Mouse (Mus musculus): ENCODE results near the gene Cmtm5. TPM values are rescaled to one million over a fixed set of nuclear protein-coding genes. Genes with fewer than 3 reads are reported as not detected.
"Not testable (repeated sequence)": the region's sequence is repeated elsewhere in the genome, so short reads cannot be mapped to it uniquely, and the experiment has no call there.

The Cmtm5 gene
- polyA plus RNA-seq, 1 experiment from 2014 or later, result 1.5 TPM

DNA sequence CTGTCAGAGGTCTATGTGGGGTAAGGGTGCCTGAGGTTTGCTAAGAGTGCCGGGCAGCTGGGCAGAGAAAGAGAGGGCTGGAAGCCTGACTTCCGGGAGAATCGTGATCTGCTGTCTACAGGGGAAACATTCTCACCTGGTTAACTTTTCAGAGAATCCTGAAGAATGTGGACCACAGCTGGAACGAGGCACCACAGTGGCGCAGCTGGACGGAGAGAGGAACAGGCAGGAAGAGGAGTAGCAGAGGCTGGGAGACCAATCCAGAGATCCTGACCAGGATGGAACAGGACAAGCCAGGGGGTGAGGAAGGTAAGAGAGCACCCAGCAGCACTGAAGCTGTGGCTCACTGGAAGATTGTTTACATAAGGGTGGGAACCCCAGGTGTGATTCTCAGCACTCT, 29.6 kb downstream of the Cmtm5 start:
- H3K4me2 ChIP-seq (replicated peaks; ENCODE audit: low read depth, low read length), result no peak overlapping the region
- H3K27me3 ChIP-seq (ENCODE audit: insufficient read depth, low read length), result no peaks in the 10 kb centered on the region
- no peaks in the 10 kb centered on the region for H3K4me1 ChIP-seq (ENCODE audit: insufficient read depth, low read length)
- H3K27ac ChIP-seq (ENCODE audit: low read length), result no peak overlapping the region
- no peak for ATAC-seq (ENCODE audit: low FRiP score, low TSS enrichment)
- 66% methylated on average over 6 of the region's 6 CpGs for WGBS
- no peak overlapping the region for H3K9ac ChIP-seq (replicated peaks; ENCODE audit: low read length)
- no peaks in the 10 kb centered on the region for H3K36me3 ChIP-seq (ENCODE audit: insufficient read depth, low read length)
- no peaks in the 10 kb centered on the region for H3K9me3 ChIP-seq (ENCODE audit: low read length)
- H3K4me3 ChIP-seq (ENCODE audit: low read length), result no peak overlapping the region

DNA sequence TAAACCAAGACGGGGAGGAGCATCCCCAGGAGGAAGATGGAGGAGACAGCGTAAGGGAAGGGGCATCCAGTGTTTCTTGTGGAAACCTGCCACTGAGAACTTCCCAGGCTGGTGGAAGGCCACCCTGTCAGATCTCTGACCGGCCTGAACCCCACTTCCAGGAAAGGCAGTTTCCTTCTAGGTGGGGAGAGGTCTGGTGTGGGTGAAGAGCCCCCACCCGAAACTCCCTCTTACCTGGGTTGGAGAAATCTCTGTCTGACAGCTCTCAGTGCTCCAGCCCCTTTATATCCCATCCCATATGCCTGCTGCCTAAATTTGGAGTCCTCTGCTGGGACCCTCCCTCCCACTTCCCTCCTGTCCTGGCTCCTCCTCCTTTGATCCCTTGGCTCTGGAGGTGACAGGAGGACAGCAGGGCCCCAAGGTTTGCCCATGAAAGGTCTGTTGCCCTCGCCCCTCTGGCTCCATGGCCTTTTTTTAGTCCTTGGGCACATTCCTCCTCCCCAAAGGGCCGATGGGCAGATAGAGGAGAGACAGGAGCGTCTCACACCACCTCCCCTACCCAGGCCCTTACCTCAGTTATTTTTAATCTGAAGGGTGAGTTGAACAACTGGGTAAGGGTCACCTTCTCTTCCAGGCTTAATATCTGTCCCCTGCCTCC, 30.4 kb downstream of the Cmtm5 start, which contains the start of gene Myh6:
TSS of gene Myh6 (minus strand) at position 608 of the 658 bp plus-strand sequence.
- Histone ChIP-seq H3K36me3 (ENCODE audit: insufficient read depth, low read length) (no peaks in the 10 kb centered on the region), H3K27ac (ENCODE audit: low read length) (no peak within 1 kb of the TSS), H3K4me3 (ENCODE audit: low read length) (no peak within 1 kb of the TSS), H3K9me3 (ENCODE audit: low read length) (no peaks in the 10 kb centered on the region), H3K4me2 (replicated peaks; ENCODE audit: low read depth, low read length) (no peak within 1 kb of the TSS), H3K4me1 (ENCODE audit: insufficient read depth, low read length) (no peaks in the 10 kb centered on the region), H3K9ac (replicated peaks; ENCODE audit: low read length) (no peak within 1 kb of the TSS), H3K27me3 (ENCODE audit: insufficient read depth, low read length) (no peaks in the 10 kb centered on the region)
- no peak for ATAC-seq (ENCODE audit: low FRiP score, low TSS enrichment)
- 63% methylated on average over 7 of the region's 7 CpGs for WGBS

DNA sequence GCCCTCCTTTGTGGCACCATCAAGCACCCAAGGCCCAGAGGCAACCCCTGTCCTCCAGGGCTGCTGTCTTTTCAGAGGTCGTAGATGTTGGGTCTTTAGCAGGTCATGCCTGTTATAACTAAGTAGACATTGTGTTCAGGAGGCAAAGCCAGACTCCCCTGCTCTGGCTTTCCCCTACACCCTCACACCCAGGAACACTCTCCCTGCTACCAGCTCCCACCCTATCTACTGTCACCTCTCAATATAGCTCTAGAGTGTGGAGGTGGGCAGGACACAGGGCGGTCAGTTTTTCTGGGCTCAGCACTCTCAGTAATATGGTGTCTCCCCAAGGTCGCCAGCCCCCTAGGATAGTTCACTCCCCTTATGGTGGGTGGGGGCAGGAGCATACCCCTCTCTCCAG, 31.8 kb downstream of the Cmtm5 start:
- Histone ChIP-seq H3K4me3 (ENCODE audit: low read length) (no peak overlapping the region), H3K4me2 (replicated peaks; ENCODE audit: low read depth, low read length) (no peak overlapping the region), H3K4me1 (ENCODE audit: insufficient read depth, low read length) (no peaks in the 10 kb centered on the region), H3K27me3 (ENCODE audit: insufficient read depth, low read length) (no peaks in the 10 kb centered on the region), H3K27ac (ENCODE audit: low read length) (no peak overlapping the region), H3K9ac (replicated peaks; ENCODE audit: low read length) (no peak overlapping the region), H3K9me3 (ENCODE audit: low read length) (no peaks in the 10 kb centered on the region), H3K36me3 (ENCODE audit: insufficient read depth, low read length) (no peaks in the 10 kb centered on the region)
- WGBS, result 90% methylated on average over 3 of the region's 3 CpGs
- no peak for ATAC-seq (ENCODE audit: low FRiP score, low TSS enrichment)

DNA sequence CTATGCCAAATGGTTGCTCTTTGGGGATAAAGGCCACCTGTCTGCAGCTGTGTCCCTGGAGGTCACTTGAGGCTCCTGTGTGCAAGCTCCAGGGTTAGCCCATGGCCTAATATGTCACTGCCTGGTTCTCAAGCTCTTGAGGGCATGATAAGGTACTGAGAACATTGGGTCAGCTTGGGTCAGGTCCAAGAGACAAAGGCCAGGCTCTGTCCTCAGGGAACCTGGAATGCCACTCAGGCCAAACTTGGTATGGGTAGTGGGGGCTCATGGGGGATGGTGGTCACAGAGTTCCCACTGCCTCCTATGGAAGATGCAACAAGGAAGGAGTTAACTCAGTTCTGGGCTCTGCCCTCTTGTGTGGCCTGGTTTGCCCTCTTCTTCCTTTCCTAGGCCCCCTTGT, 32.3 kb downstream of the Cmtm5 start:
- Histone ChIP-seq H3K9me3 (ENCODE audit: low read length) (no peaks in the 10 kb centered on the region), H3K9ac (replicated peaks; ENCODE audit: low read length) (no peak overlapping the region), H3K4me1 (ENCODE audit: insufficient read depth, low read length) (no peaks in the 10 kb centered on the region), H3K4me2 (replicated peaks; ENCODE audit: low read depth, low read length) (no peak overlapping the region), H3K27me3 (ENCODE audit: insufficient read depth, low read length) (no peaks in the 10 kb centered on the region), H3K4me3 (ENCODE audit: low read length) (no peak overlapping the region), H3K36me3 (ENCODE audit: insufficient read depth, low read length) (no peaks in the 10 kb centered on the region), H3K27ac (ENCODE audit: low read length) (no peak overlapping the region)
- no peak for ATAC-seq (ENCODE audit: low FRiP score, low TSS enrichment)

DNA sequence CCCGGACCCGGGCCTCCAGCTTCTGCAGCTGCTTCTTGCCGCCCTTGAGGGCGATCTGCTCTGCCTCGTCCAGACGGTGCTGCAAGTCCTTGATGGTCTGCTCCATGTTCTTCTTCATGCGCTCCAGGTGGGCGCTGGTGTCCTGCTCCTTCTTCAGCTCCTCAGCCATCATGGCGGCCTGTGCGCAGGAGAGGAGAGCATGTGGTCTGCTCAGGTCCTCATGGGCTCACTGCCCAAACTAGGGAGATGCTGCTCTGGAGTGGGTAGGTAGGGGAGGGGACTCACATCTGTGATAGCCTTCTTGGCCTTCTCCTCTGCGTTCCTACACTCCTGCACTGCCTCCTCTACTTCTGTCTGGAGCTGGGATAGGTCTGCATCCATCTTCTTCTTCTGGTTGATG, 36.7 kb downstream of the Cmtm5 start:
- not testable (repeated sequence) for H3K4me1 ChIP-seq (ENCODE audit: insufficient read depth, low read length); H3K9me3 ChIP-seq (ENCODE audit: low read length); ATAC-seq (ENCODE audit: low FRiP score, low TSS enrichment); H3K27ac ChIP-seq (ENCODE audit: low read length); H3K4me3 ChIP-seq (ENCODE audit: low read length); H3K36me3 ChIP-seq (ENCODE audit: insufficient read depth, low read length); H3K27me3 ChIP-seq (ENCODE audit: insufficient read depth, low read length); H3K9ac ChIP-seq (replicated peaks; ENCODE audit: low read length); H3K4me2 ChIP-seq (replicated peaks; ENCODE audit: low read depth, low read length)
- WGBS, result 91% methylated on average over 6 of the region's 11 CpGs

DNA sequence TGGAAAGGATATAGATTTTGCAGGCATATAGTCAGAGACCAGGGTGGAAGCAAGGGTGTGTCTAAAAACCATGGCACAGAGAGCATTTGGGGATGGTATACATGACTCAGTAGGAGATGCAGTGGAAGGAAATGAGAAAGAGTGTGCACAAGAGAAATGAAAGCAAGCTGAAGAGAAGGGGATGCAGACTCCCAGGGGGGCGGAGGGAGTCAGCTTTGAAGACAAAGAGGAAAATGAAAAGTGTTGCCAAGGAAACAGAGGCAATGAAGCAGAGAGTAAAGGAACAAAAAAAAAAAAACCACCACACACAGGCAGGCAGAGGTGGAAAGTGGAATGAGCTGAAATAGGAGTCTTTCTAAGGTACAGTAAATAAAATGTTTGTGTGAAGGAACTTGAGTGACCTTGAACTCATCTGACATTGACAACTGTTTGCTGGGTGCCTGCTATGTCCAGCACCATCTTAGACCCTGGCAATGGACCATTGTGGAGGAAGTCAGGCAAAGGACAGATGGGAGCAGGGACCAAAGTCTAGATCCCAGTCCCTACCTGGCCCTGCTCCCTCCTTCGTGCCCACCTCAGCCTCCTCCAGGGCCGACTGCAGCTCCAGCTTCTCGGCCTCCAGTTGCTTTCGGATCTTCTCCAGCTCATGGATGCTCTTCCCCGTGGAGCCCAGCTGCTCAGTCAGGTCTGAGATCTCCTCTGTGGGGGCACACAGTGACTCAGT, 38.2 kb downstream of the Cmtm5 start:
- H3K9me3 ChIP-seq (ENCODE audit: low read length), result no peaks in the 10 kb centered on the region
- no peak overlapping the region for H3K4me3 ChIP-seq (ENCODE audit: low read length)
- no peak for ATAC-seq (ENCODE audit: low FRiP score, low TSS enrichment)
- 80% methylated on average over 5 of the region's 6 CpGs for WGBS
- H3K27me3 ChIP-seq (ENCODE audit: insufficient read depth, low read length), result no peaks in the 10 kb centered on the region
- no peak overlapping the region for H3K9ac ChIP-seq (replicated peaks; ENCODE audit: low read length)
- no peaks in the 10 kb centered on the region for H3K36me3 ChIP-seq (ENCODE audit: insufficient read depth, low read length)
- no peak overlapping the region for H3K4me2 ChIP-seq (replicated peaks; ENCODE audit: low read depth, low read length)
- H3K27ac ChIP-seq (ENCODE audit: low read length), result no peak overlapping the region
- no peaks in the 10 kb centered on the region for H3K4me1 ChIP-seq (ENCODE audit: insufficient read depth, low read length)

DNA sequence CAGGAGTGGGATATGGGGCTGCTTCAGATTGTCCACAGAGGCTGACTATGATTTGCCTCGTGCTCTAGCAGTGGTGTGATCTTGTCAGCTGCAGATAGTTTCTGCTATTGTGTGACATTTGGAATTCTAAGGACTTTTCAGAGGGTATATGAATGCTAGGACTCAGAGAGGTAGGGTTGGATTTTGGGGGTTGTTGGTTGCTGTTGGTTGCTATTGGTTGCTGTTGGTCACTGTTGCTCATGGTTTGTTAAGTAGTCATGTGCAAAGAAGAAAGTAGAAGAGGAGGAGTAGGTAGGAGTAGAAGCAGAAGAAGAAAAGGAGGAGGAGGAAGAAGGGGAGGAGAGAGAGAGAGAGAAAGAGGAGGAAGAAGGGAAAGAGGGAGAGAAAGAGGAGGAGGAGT, 40.6 kb downstream of the Cmtm5 start, which contains the start of gene Gm17428:
TSS of gene Gm17428 (plus strand) at position 301 of the 400 bp plus-strand sequence.
- H3K36me3 ChIP-seq (ENCODE audit: insufficient read depth, low read length), result no peaks in the 10 kb centered on the region
- H3K9ac ChIP-seq (replicated peaks; ENCODE audit: low read length), result no peak within 1 kb of the TSS
- WGBS, result 80% methylated on average over 1 of the region's 1 CpGs
- no peak for ATAC-seq (ENCODE audit: low FRiP score, low TSS enrichment)
- H3K27ac ChIP-seq (ENCODE audit: low read length), result no peak within 1 kb of the TSS
- H3K9me3 ChIP-seq (ENCODE audit: low read length), result no peaks in the 10 kb centered on the region
- no peaks in the 10 kb centered on the region for H3K27me3 ChIP-seq (ENCODE audit: insufficient read depth, low read length)
- H3K4me2 ChIP-seq (replicated peaks; ENCODE audit: low read depth, low read length), result no peak within 1 kb of the TSS
- no peak within 1 kb of the TSS for H3K4me3 ChIP-seq (ENCODE audit: low read length)
- H3K4me1 ChIP-seq (ENCODE audit: insufficient read depth, low read length), result no peaks in the 10 kb centered on the region

DNA sequence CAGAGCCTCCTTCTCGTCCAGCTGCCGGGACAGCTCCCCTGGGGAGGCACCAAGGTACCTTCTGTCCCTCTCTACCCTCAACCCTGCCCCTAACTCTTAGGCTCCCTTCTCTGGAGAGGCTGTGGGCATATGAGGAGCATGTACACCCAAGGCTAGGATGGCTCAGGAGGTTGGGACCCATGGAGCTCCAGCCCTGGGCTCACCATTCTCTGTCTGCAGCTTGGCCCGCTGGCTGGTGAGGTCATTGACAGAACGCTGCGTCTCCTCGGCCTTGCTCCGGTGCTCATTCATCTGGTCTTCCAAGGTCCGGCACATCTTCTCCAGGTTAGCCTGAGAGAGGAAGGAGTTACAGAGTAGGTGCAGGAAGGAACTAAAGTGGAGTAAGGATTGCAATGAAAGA, 42.6 kb downstream of the Cmtm5 start:
- no peak overlapping the region for H3K4me3 ChIP-seq (ENCODE audit: low read length)
- H3K27me3 ChIP-seq (ENCODE audit: insufficient read depth, low read length), result no peaks in the 10 kb centered on the region
- 78% methylated on average over 8 of the region's 8 CpGs for WGBS
- H3K9me3 ChIP-seq (ENCODE audit: low read length), result no peaks in the 10 kb centered on the region
- H3K4me1 ChIP-seq (ENCODE audit: insufficient read depth, low read length), result no peaks in the 10 kb centered on the region
- no peak for ATAC-seq (ENCODE audit: low FRiP score, low TSS enrichment)
- H3K9ac ChIP-seq (replicated peaks; ENCODE audit: low read length), result no peak overlapping the region
- no peak overlapping the region for H3K27ac ChIP-seq (ENCODE audit: low read length)
- no peaks in the 10 kb centered on the region for H3K36me3 ChIP-seq (ENCODE audit: insufficient read depth, low read length)
- no peak overlapping the region for H3K4me2 ChIP-seq (replicated peaks; ENCODE audit: low read depth, low read length)

DNA sequence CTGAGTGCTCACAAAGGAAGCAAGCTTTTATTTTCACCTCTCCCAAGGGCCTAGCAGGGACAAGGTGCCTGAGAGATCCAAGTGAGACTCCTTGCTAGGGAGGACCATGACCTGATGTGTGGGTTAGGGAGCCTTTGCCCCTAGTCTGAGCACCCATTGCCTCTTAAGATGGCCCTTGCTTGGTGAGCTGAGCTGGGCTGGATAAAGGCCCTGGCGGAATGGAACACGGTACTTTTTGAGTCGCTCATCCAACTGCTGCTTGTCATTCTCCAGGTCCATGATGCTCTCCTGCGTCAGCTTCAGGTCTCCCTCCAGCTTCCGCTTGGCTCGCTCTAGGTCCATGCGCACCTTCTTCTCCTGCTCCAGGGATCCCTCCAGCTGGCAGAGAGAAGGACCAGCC, 45.9 kb downstream of the Cmtm5 start:
- no peak overlapping the region for H3K4me2 ChIP-seq (replicated peaks; ENCODE audit: low read depth, low read length)
- no peak for ATAC-seq (ENCODE audit: low FRiP score, low TSS enrichment)
- H3K36me3 ChIP-seq (ENCODE audit: insufficient read depth, low read length), result no peaks in the 10 kb centered on the region
- no peak overlapping the region for H3K4me3 ChIP-seq (ENCODE audit: low read length)
- H3K9me3 ChIP-seq (ENCODE audit: low read length), result no peaks in the 10 kb centered on the region
- no peaks in the 10 kb centered on the region for H3K4me1 ChIP-seq (ENCODE audit: insufficient read depth, low read length)
- no peaks in the 10 kb centered on the region for H3K27me3 ChIP-seq (ENCODE audit: insufficient read depth, low read length)
- no peak overlapping the region for H3K27ac ChIP-seq (ENCODE audit: low read length)
- H3K9ac ChIP-seq (replicated peaks; ENCODE audit: low read length), result no peak overlapping the region
- WGBS, result 96% methylated on average over 7 of the region's 7 CpGs

DNA sequence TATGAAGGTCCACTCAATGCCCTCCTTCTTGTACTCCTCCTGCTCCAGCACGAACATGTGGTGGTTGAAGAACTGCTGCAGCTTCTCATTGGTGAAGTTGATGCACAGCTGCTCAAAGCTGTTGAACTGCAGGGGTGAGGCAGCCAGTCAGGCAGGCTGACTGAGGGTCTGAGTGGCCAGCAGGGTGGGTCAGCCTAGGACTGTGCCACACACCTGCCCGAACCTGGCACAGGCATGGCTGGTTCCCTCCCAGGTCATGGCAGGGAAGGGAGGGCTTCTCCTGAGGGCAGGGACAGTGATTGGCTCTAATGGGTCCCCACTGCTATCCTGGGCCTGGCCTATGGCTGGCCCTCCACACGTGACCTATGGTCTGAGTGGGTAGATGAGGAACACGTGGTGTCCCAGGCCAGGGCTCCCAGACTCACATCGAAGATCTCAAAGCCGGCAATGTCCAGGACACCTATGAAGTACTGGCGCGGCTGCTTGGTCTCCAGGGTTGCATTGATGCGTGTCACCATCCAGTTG, 52.4 kb downstream of the Cmtm5 start:
- ATAC-seq (ENCODE audit: low FRiP score, low TSS enrichment); H3K4me1 ChIP-seq (ENCODE audit: insufficient read depth, low read length); H3K36me3 ChIP-seq (ENCODE audit: insufficient read depth, low read length); H3K9me3 ChIP-seq (ENCODE audit: low read length); H3K27ac ChIP-seq (ENCODE audit: low read length); H3K4me3 ChIP-seq (ENCODE audit: low read length); H3K4me2 ChIP-seq (replicated peaks; ENCODE audit: low read depth, low read length); H3K27me3 ChIP-seq (ENCODE audit: insufficient read depth, low read length); H3K9ac ChIP-seq (replicated peaks; ENCODE audit: low read length): not testable (repeated sequence)
- WGBS, result 90% methylated on average over 9 of the region's 9 CpGs

All from kidney, embryonic 16.5 days (tissue).